Mouse (Mus musculus) testis, postnatal 14 days (tissue): ENCODE results near the gene Mxd1.

ENCODE experiments used
- DNase-seq: peaks from one replicate; pipeline ENCODE4 v3.0.0; 2021; ENCODE audit warnings: low spot score

Mxd1 gene

GRCm38 (mm10) chr6:86599197-86599596 lies 69.8 kb downstream of the Mxd1 start:
- DNase-seq: peak; percentile 68

- DNase-seq: no peak
These were observed 70.2 kb downstream of the Mxd1 start for GRCm38 (mm10) chr6:86598742-86599193.
